Mouse (Mus musculus): ENCODE data around the gene Tbc1d4. TPM values are rescaled to one million over a fixed set of nuclear protein-coding genes. Genes with fewer than 3 reads are reported as not detected.
A peak's percentile ranks its signal among the peaks of the same experiment; 100 is the strongest.

The Tbc1d4 gene
- polyA plus RNA-seq, 1 experiment: 5.6 TPM

DNA sequence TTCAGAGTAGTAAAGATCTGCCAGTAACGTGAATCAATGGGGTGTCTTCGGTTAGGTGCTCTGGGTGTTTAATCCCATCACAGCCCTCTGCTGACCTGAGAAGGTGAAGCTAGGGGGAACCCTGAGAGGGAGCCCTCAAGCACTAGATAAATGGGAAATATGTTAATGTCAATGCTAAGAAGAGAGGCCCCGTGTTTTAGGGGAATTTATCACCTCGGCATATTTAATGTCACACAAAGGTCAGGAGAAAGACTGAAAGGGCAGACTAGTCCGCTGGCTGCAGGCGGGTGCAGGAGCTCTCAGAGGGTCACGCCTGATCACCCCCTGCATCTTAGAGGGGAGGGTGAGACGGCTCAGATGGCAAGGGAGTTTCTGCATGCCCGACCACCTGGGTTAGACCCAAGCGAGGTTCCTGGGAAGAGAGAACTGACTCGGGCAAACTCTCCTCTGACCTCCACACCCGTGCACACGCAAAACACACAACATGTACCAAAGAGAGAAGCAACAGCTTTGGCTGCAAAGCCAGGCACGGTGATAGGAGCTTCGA lies 120.7 kb downstream of the Tbc1d4 start:
- no peaks in the 10 kb centered on the region for H3K27me3 ChIP-seq (ENCODE audit: control insufficient read depth, insufficient read depth, low read length)
- no peak for TF ChIP-seq POLR2A (IDR thresholded peaks at IDR 0.05; ENCODE audit: low read depth, low read length)
- no peak for TF ChIP-seq CTCF (IDR thresholded peaks at IDR 0.05; ENCODE audit: extremely low read depth, insufficient read depth, insufficient read length, insufficient replicate concordance)
- H3K36me3 ChIP-seq (ENCODE audit: control insufficient read depth, insufficient read depth, low read length): no peaks in the 10 kb centered on the region
- no peak overlapping the region for H3K27ac ChIP-seq (ENCODE audit: insufficient read depth, low read length)
- no peaks in the 10 kb centered on the region for H3K4me1 ChIP-seq (ENCODE audit: control insufficient read depth, insufficient read depth, insufficient read length)
- WGBS: 84% methylated on average over 15 of the region's 15 CpGs
- DNase-seq (ENCODE audit: low read depth in 1 of 2, low spot score in 2 of 2): no peak
- H3K4me3 ChIP-seq (ENCODE audit: extremely low read depth, insufficient read depth, insufficient read length): no peak overlapping the region

DNA sequence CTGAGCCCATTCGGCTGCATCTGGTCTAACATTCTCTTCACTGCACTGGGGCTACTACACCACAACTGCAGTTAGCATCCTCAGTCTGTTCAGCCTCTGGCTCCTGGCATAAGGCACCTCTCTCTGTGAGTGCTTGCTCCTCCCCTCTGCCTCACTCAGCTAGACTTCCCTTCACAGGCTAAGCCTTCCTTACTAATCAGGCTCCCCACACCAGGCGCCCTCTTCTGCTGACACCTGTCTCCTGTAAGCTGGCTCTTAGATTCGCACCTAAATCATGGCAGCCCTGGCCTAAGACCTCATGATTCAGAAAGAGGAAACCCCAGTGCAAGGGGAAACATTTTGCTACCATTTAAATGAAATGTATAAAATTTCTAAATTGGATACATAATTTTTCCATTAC lies 122.4 kb downstream of the Tbc1d4 start:
- DNase-seq (ENCODE audit: low read depth in 1 of 2, low spot score in 2 of 2): no peak
- Histone ChIP-seq H3K4me1 (ENCODE audit: control insufficient read depth, insufficient read depth, insufficient read length) (no peaks in the 10 kb centered on the region), H3K36me3 (ENCODE audit: control insufficient read depth, insufficient read depth, low read length) (no peaks in the 10 kb centered on the region), H3K27ac (ENCODE audit: insufficient read depth, low read length) (no peak overlapping the region), H3K27me3 (ENCODE audit: control insufficient read depth, insufficient read depth, low read length) (no peaks in the 10 kb centered on the region), H3K4me3 (ENCODE audit: extremely low read depth, insufficient read depth, insufficient read length) (no peak overlapping the region)
- WGBS: 77% methylated on average over 3 of the region's 3 CpGs
- no peak for TF ChIP-seq POLR2A (IDR thresholded peaks at IDR 0.05; ENCODE audit: low read depth, low read length)
- no peak for TF ChIP-seq CTCF (IDR thresholded peaks at IDR 0.05; ENCODE audit: extremely low read depth, insufficient read depth, insufficient read length, insufficient replicate concordance)

DNA sequence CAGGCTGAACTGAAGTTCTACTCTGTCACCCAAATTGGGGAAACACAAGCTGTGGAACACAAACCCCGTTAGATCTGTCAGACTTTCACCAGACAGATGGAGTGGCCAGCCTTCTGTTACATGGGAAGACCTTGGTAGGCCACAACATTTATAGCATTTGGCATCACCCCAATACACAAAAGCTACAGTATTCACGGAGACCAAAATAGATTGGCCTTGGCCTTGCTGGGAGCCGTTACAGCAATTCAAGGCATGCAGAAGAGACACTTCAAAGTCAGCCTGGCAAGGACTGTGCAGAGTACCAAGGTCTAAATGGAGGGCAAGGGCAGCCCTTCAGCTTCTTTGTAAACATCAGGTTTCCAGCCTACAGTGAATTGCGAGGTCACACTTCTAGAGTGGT lies 125.8 kb downstream of the Tbc1d4 start:
- Histone ChIP-seq H3K4me1 (ENCODE audit: control insufficient read depth, insufficient read depth, insufficient read length) (peaks cover 3% of the 10 kb centered on the region; the same call in 1 of the 2 replicates), H3K27ac (ENCODE audit: insufficient read depth, low read length) (no peak overlapping the region), H3K4me3 (ENCODE audit: extremely low read depth, insufficient read depth, insufficient read length) (no peak overlapping the region), H3K27me3 (ENCODE audit: control insufficient read depth, insufficient read depth, low read length) (no peaks in the 10 kb centered on the region), H3K36me3 (ENCODE audit: control insufficient read depth, insufficient read depth, low read length) (no peaks in the 10 kb centered on the region)
- TF ChIP-seq POLR2A (IDR thresholded peaks at IDR 0.05; ENCODE audit: low read depth, low read length) (no peak), CTCF (IDR thresholded peaks at IDR 0.05; ENCODE audit: extremely low read depth, insufficient read depth, insufficient read length, insufficient replicate concordance) (no peak)
- DNase-seq (ENCODE audit: low read depth in 1 of 2, low spot score in 2 of 2): no peak
- 68% methylated on average over 4 of the region's 4 CpGs for WGBS

DNA sequence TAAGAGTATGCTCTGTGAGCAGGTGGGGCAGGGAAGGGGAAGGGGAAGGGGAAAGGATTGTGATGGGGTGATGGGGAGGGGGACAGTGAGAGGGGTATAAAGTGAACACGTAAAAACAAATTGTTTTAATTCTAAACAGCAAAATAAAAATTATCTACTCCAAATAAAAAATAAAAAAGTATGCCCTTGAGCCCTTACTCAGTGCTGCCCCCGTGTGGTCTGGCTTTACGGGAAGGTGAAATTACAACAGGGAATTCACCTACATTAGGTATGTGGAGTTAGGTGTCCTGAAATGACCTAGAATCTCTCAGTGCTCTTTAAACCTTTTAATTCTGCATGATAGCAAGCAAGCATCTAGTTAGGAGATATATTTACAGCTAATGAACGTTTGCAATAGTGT lies 126.7 kb downstream of the Tbc1d4 start:
- DNase-seq (ENCODE audit: low read depth in 1 of 2, low spot score in 2 of 2): peak in 1 of 2 experiments; percentile 19
- Histone ChIP-seq H3K36me3 (ENCODE audit: control insufficient read depth, insufficient read depth, low read length) (no peaks in the 10 kb centered on the region), H3K4me3 (ENCODE audit: extremely low read depth, insufficient read depth, insufficient read length) (no peak overlapping the region), H3K4me1 (ENCODE audit: control insufficient read depth, insufficient read depth, insufficient read length) (peaks cover 6% of the 10 kb centered on the region; the same call in 1 of the 2 replicates), H3K27me3 (ENCODE audit: control insufficient read depth, insufficient read depth, low read length) (no peaks in the 10 kb centered on the region), H3K27ac (ENCODE audit: insufficient read depth, low read length) (no peak overlapping the region)
- no peak; the same call in 1 of the 2 replicates for TF ChIP-seq CTCF (IDR thresholded peaks at IDR 0.05; ENCODE audit: extremely low read depth, insufficient read depth, insufficient read length, insufficient replicate concordance)
- no peak for TF ChIP-seq POLR2A (IDR thresholded peaks at IDR 0.05; ENCODE audit: low read depth, low read length)
- WGBS: 50% methylated on average over 4 of the region's 4 CpGs

DNA sequence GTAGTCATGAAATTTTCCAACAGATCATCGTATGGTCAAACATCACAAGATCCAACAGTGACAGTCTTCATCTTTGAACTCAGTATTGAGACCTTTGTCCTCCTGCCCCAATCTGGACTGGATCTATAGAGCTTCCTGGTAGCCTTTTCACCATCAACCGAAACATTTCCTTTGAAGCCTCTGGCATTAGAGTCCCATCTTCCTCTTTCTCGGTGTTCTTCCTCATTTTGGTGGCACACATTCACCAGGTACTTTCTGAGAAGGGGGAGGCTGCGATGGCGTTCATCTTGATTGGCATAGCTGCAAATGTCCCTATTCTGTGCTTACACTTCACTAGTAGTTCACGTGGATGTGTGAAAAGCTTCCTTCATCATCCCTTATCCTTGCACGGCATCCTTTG lies 127.8 kb downstream of the Tbc1d4 start:
- no peaks in the 10 kb centered on the region for H3K36me3 ChIP-seq (ENCODE audit: control insufficient read depth, insufficient read depth, low read length)
- DNase-seq (ENCODE audit: low read depth in 1 of 2, low spot score in 2 of 2): no peak
- no peak overlapping the region for H3K4me3 ChIP-seq (ENCODE audit: extremely low read depth, insufficient read depth, insufficient read length)
- peak overlapping the region; percentile 33; the same call in 1 of the 2 replicates for H3K27ac ChIP-seq (ENCODE audit: insufficient read depth, low read length)
- peaks cover 6% of the 10 kb centered on the region; the same call in 1 of the 2 replicates for H3K4me1 ChIP-seq (ENCODE audit: control insufficient read depth, insufficient read depth, insufficient read length)
- TF ChIP-seq POLR2A (IDR thresholded peaks at IDR 0.05; ENCODE audit: low read depth, low read length) (no peak), CTCF (IDR thresholded peaks at IDR 0.05; ENCODE audit: extremely low read depth, insufficient read depth, insufficient read length, insufficient replicate concordance) (no peak)
- WGBS: 25% methylated on average over 7 of the region's 7 CpGs
- no peaks in the 10 kb centered on the region for H3K27me3 ChIP-seq (ENCODE audit: control insufficient read depth, insufficient read depth, low read length)

DNA sequence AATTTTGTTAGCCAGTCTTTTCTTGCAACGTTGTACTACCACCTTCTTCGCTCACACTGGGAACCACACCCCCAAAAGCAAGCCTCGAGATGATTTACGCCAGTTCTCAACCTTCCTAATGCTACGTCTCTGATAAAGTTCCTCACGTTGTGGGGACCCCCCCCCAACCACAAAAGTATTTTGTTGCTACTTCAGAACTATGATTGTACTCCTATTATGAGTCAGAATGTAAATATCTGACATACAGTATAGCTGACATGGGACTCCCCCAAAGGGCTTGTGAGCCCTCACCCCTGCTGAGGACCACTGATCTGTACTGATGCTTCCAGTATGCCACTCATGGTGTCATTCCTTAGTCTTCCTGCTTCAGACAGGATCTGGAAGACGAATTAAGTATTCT lies 128.4 kb downstream of the Tbc1d4 start:
- no peaks in the 10 kb centered on the region for H3K27me3 ChIP-seq (ENCODE audit: control insufficient read depth, insufficient read depth, low read length)
- no peaks in the 10 kb centered on the region for H3K36me3 ChIP-seq (ENCODE audit: control insufficient read depth, insufficient read depth, low read length)
- H3K4me3 ChIP-seq (ENCODE audit: extremely low read depth, insufficient read depth, insufficient read length): no peak overlapping the region
- DNase-seq (ENCODE audit: low read depth in 1 of 2, low spot score in 2 of 2): no peak
- H3K27ac ChIP-seq (ENCODE audit: insufficient read depth, low read length): no peak overlapping the region
- WGBS: 65% methylated on average over 7 of the region's 7 CpGs
- no peak for TF ChIP-seq POLR2A (IDR thresholded peaks at IDR 0.05; ENCODE audit: low read depth, low read length)
- H3K4me1 ChIP-seq (ENCODE audit: control insufficient read depth, insufficient read depth, insufficient read length): peaks cover 6% of the 10 kb centered on the region; the same call in 1 of the 2 replicates

DNA sequence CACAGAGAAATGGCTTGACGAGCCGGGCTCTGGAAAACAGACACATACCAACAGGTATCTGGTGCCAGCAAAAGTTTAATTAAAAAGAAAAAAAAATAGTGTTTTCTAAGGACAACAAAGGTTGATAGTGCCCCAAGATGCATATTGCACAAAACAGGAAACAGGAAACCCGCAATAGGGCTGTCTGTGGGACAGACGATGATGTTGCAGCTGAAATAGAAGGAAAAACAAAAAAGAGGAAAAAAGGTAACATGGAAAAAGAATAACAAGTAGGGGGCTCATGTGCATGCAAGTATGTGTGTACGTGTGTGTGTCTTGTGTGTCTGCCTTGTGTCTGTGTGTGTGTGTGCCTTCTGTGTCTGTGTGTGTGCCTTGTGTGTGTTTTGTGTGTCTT lies 131.2 kb downstream of the Tbc1d4 start:
- no peak for TF ChIP-seq CTCF (IDR thresholded peaks at IDR 0.05; ENCODE audit: extremely low read depth, insufficient read depth, insufficient read length, insufficient replicate concordance)
- no peak for TF ChIP-seq POLR2A (IDR thresholded peaks at IDR 0.05; ENCODE audit: low read depth, low read length)
- Histone ChIP-seq H3K27me3 (ENCODE audit: control insufficient read depth, insufficient read depth, low read length) (no peaks in the 10 kb centered on the region), H3K27ac (ENCODE audit: insufficient read depth, low read length) (0 out of 2 replicates have a peak overlapping the region, but pooled peaks have one; percentile 56), H3K36me3 (ENCODE audit: control insufficient read depth, insufficient read depth, low read length) (no peaks in the 10 kb centered on the region), H3K4me1 (ENCODE audit: control insufficient read depth, insufficient read depth, insufficient read length) (peaks cover 6% of the 10 kb centered on the region; the same call in 1 of the 2 replicates), H3K4me3 (ENCODE audit: extremely low read depth, insufficient read depth, insufficient read length) (no peak overlapping the region)
- no peak for DNase-seq (ENCODE audit: low read depth in 1 of 2, low spot score in 2 of 2)
- 57% methylated on average over 5 of the region's 5 CpGs for WGBS

Data from spleen, adult 2 months (tissue).